Mouse (Mus musculus) NIH3T3 (cell line): Measurements from ENCODE around the gene Ccdc86.
A peak's percentile ranks its signal among the peaks of the same experiment; 100 is the strongest.

Experiments
- DNase-seq: peaks from one replicate; pipeline ENCODE4 v3.0.0-alpha.2; 2012; ENCODE audit warnings: low read depth

The Ccdc86 gene

GRCm38 (mm10) chr19:10907891-10908290 lies 41.2 kb downstream of the Ccdc86 start:
- DNase-seq, result peak; percentile 81

GRCm38 (mm10) chr19:10905728-10906000 lies 43.4 kb downstream of the Ccdc86 start:
- no peak for DNase-seq

- DNase-seq, result peak; percentile 58
These were observed 43.9 kb downstream of the Ccdc86 start for GRCm38 (mm10) chr19:10904927-10905727.

- DNase-seq, result no peak
These were observed 44.6 kb downstream of the Ccdc86 start for GRCm38 (mm10) chr19:10904512-10904911.

GRCm38 (mm10) chr19:10901046-10901445 lies 48.0 kb downstream of the Ccdc86 start:
- no peak for DNase-seq

GRCm38 (mm10) chr19:10900315-10900714 lies 48.8 kb downstream of the Ccdc86 start:
- DNase-seq, result no peak

GRCm38 (mm10) chr19:10897491-10897890 lies 51.6 kb downstream of the Ccdc86 start:
- no peak for DNase-seq

- no peak for DNase-seq
These were observed 52.2 kb downstream of the Ccdc86 start for GRCm38 (mm10) chr19:10896849-10897248.

- peak; percentile 82 for DNase-seq
These were observed 53.4 kb downstream of the Ccdc86 start for GRCm38 (mm10) chr19:10895708-10896107.

GRCm38 (mm10) chr19:10895016-10895528 lies 54.0 kb downstream of the Ccdc86 start, which contains the start of gene Prpf19:
Gene Prpf19, plus strand, starts transcription at chr19:10895231.
- DNase-seq, result peak; percentile 99

GRCm38 (mm10) chr19:10892201-10892600 lies 56.9 kb downstream of the Ccdc86 start:
- no peak for DNase-seq
